Mouse (Mus musculus) heart, adult 9 months (tissue): Measurements from ENCODE around the gene Tssk3.
"Not testable (repeated sequence)": the region's sequence is repeated elsewhere in the genome, so short reads cannot be mapped to it uniquely, and the experiment has no call there.

Experiments used
- DNase-seq, 2 experiments: peaks; one replicate each; pipeline ENCODE4 v3.0.0; 2022; ENCODE audit warnings: low spot score in 2 of 2

Gene Tssk3

DNA sequence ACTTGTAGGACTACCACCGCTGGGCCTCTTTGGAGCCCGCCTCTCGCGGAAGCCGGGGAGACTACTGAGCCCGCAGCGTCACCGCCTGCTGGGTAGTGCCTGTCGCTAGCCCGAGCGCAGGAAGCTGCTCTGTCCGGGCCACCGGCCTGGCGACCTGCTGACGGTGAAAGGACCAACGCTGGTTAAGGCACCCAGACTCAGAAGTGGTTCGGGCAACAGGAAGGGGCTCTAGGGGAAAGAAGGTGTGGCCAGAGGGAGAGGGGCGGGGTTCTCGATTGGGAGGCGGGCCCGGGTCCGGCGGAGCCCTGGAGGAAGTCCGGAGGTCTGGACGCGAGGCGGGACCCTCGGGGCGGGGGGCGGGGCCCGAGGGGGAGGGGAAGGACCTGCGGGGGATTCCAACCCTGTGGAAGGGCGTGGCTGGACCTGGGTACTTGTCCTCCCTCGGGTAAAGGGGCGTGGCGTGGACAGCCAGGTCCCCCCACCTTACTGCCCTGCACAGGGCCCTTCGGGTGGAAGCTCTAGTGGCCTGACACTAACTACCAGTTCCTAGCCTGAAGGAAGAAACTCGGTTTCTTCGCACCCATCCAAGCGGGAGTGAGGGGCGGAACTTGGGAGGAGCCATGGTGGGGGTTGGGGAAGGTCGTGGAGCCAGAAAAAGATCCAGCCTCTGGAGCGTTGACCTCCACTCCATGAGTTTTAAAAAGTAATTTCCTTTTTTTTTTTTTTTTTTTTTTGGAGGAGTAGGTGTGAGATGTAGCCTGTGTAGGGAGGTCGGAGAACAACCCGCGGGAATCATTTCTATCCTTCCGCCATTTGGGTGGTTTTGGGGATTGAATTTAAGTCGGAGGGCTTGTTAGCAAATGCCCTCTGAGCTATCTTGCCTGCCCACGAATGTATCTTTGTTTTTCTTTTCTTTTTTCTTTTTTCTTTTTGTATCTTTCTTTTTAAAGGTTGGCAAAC lies 10.1 kb upstream of the Tssk3 start:
- DNase-seq, result peak; percentile 89

DNA sequence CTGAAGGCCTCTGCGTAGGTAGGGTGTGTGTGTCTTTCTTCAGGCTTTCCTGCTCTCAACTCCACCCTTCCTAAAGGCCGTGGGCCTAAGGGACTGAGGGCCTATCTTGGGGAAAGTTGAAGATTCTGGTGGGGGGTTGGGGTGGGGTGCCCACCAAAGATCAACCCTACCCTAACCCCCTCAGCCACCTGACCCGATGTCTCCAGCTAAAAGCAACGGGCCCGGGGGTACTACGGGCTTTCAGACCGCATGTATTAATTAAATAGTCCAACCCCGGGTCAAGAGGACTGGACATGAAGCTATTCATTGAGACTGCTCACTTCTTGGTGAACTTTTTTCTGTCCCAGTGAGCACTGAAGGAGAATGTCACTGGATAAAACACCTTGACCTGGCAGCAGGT lies 9.2 kb upstream of the Tssk3 start:
- no peak for DNase-seq

DNA sequence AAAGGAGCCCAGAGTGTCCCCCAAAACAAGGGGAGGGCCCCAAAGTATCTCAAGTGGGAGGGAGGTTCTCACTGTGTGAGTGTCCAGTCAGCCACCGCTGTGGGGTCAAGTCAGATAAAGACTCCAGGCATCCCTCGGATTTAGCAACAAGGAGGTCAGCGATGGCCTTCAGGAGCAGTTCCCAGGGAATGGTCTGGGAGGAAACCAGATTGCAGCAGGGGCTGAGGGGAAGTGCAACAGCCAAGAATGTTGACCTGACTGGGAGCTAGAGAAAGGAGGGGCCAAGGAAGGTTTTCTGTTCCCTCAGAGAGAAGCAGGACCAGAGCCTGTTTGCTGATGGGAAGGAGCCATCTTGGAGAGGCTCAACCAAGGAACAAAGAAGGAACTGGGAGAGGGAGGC lies 8.1 kb upstream of the Tssk3 start:
- no peak for DNase-seq

- DNase-seq, result peak; percentile 53 to 72
Observed at GRCm38 (mm10) chr4:129496631-129497030, 5.8 kb upstream of the Tssk3 start.

DNA sequence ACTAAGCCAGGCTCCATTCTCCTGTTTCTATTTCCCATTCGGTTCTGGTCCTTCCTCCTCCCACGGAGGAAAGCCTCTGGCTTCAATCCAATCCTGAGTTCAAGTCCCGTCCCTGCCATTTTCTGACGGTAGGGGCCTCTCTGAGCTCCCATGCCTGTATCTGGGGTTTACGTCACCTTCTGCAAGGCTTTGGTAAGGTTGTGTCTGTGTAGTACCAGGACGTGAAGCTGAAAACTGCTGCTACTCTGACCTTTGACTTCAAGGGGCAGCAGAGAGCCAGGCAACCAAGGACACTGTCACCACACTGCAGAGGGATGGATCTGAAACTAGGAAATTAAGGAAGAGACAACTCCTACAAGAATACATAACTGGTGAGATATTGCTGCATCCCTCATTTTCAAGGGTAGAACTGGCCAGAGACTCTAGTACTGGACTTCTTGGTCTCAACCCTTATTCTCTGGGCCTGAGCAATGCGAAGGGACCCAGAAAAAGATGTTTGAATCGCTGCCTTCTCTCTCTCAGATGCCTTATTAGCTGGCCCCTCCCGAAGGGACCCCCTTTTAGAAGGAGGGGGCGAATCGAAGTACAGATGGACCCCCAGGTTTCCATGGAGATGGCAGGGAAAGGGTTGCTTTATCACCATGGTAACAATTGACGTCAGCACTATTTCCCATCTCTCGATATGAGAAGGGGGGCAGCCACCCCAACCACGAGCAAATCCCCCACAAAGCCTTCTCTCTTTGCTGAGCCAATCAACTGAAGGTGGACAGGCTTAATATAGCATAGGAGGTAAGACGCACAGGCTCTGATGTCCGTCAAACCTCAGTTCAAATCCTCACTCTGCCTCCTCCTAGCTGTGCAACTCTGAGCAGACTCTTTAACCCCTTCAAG lies 5.1 kb upstream of the Tssk3 start:
- DNase-seq, result peak in 1 of 2 experiments; percentile 35

DNA sequence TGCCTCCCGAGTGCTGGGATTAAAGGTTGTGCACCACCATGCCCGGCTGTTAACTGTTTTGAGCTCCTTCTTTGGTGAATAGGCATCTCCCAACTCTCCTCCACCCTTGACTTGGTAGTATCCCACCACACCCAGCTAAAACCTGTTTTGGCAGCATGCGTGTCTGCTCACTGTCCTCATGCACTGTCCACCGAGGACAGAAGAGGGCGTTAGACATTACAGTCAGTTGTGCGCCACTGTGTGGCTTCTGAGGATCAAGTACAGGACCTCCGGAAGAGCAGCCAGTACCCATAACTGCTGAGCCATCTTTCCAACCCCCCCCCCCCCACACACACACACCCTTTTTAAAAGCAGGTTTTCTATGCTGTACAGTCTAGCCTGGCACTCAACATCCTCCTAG lies 3.9 kb upstream of the Tssk3 start:
- no peak for DNase-seq

DNA sequence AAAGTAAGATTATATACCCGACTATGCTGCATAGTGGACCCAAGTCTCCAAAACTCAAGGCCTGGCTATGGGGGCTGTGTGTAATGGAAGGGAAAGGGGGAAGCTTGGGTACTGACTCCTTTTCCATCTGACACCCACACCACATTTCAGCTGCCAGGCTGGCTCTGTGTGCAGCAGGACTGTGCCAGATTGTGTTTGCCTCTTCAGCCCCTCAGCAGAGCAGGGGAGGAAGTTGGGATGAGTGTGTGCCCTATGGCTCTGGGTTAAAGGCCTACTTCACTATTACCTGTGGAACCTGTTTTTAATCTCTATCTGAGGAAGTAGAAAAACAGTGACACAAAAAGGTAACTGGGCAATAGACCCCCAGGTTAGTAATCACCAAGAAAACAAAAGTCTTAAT lies 9.7 kb downstream of the Tssk3 start:
- no peak for DNase-seq

DNA sequence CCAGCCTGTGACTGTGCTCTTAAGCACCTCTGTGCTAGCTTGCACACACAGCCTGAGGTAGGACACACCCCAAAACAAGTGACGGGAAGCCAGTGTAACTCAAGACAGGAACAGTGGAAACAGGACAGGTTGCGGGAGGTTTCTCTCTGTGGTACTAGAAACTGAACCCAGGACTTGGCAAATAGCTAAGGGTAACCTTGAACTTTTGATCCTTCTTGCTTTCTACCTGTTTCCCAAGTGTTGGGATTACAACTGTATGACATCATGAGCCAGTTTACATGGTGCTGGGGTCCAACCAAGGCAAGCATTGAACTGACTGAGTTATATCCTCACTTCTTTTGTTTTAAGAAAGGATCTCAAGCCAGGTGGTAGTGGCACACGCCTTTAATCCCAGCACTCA lies 11.0 kb downstream of the Tssk3 start:
- DNase-seq, result no peak

DNA sequence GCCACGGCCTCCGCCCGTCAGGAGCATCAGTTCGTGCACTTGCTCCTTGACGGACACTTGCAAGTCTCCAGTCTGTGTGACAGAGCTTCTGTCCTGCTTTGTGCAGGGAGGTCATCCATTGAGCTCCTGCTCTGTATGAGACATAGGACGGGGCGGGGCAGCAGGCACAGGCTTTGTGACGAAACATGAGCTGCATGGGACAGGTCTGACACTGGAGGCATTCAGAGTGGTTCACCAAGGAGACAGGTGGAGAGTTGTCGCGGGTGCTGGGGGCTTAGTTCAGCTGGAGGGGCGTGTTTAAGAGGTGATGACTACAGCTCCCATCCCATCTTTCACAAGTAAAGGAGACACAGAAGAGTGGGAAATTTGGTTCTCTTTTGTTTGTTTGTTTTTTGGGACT lies 14.8 kb downstream of the Tssk3 start:
- no peak for DNase-seq

DNA sequence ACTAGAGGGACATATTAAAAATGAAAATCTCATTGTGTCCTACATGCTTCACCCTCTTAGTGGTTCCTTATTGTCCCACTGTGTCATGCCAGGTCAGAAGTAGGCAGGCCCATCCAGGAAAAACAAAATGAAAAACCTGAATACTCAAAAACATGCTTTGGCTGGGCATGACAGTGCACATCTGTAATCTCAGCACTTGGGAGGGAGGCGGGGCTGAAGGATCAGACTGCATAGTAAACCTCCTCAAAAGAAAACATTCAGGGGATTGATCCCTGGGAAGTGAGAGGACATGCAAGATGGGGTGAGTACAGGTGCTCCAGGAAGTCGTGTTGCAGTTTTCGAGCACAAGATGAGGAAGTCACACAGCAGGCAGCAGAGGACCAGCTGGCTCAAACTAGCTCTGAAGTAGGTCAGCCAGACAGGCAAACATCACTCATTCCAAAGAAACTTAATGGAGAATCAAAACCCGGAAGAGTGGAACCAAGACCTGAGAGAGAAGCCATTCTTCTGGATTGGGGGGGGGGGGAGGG lies 26.5 kb downstream of the Tssk3 start:
- DNase-seq, result no peak

- DNase-seq, result no peak
Observed at GRCm38 (mm10) chr4:129463097-129464059, 27.4 kb downstream of the Tssk3 start.

DNA sequence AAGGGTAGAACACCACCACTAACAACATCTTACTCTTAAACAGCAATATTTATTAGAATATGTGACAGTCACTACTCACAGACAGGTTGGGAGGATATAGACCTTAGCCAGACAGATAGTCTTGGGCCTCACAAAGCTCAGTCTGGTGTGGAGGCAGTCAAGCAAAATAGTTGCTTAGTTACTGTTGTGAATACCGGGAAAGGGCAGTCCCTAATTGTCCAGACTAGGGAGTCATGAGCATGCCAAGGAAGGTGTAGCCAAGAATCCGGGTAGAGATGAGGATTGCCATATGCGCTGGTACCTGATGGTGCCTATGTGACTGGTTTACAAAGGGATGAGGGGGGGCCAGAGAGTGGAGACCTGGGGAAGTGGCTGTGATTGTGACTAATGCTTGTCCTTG lies 28.7 kb downstream of the Tssk3 start:
- no peak for DNase-seq

- peak; percentile 100 for DNase-seq
Observed at GRCm38 (mm10) chr4:129461183-129461960, 29.4 kb downstream of the Tssk3 start, which contains the start of gene Bsdc1. Bsdc1 (plus strand) TSS chr4:129461581.

- no peak for DNase-seq
Observed at GRCm38 (mm10) chr4:129460827-129461182, 30.0 kb downstream of the Tssk3 start.

GRCm38 (mm10) chr4:129459726-129460125 lies 31.1 kb downstream of the Tssk3 start:
- DNase-seq, result no peak

DNA sequence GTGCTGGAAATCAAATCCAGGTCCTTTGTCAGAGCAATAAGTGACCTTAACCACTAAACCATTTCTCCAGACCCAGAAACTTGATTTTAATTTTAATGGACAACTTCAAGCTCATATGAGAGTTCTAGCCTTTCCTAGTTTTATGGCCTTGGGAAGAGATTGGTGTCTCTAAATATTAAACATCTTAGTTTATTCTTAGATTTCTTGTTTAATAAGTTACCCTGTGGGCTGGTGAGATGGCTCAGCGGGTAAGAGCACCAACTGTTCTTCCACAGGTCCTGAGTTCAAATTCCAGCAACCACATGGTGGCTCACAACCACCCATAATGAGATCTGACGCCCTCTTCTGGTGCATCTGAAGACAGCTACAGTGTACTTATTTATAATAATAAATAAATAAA lies 33.5 kb downstream of the Tssk3 start:
- DNase-seq, result not testable (repeated sequence)

- DNase-seq, result no peak
Observed at GRCm38 (mm10) chr4:129456126-129456525, 34.7 kb downstream of the Tssk3 start.

DNA sequence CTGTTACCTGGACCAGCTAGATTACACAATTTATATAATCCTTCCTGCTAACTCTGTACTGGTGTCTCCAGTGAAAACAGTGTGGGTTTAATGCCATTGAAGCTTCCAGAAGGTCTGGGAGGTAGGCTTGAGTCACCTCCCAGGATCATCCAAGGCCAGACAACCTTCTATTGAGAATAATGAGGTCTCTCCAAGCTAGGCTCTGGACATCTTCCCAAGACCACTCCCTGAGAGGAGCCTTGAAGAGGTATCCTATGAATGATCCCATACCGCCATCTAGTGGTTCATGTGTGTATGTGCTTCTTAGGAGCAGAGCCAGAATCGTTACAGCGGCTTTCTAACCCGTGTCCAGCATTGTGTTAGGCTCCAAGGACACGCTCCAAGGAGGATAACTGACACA lies 35.6 kb downstream of the Tssk3 start:
- peak; percentile 68 to 84 for DNase-seq

- no peak for DNase-seq
Observed at GRCm38 (mm10) chr4:129451471-129452169, 39.2 kb downstream of the Tssk3 start.

DNA sequence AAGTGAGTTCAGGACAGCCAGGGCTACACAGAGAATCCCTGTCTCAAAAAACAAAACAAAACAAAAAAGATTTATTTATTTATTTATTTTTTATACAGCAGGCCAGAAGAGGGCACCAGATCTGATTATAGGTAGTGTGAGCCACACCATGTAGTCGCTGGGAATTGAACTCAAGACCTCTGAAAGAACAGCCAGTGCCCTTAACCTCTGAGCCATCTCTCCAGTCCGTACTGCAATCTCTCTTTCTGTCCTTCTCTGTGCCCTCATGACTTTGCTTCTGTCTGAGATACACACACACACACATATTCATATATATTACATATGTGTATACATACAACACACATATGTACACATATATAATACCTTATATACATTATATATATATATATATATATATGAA lies 40.0 kb downstream of the Tssk3 start:
- DNase-seq, result no peak
